Mouse (Mus musculus) natural killer cell, adult 2 months (primary cell): Measurements from ENCODE around the gene Gm10681.
"Not testable (repeated sequence)": the region's sequence is repeated elsewhere in the genome, so short reads cannot be mapped to it uniquely, and the experiment has no call there.

ENCODE experiments used
- DNase-seq, 2 experiments: peaks; one replicate each; pipeline ENCODE4 v3.0.0; 2022; ENCODE audit warnings: low spot score in 2 of 2

Gene Gm10681

DNA sequence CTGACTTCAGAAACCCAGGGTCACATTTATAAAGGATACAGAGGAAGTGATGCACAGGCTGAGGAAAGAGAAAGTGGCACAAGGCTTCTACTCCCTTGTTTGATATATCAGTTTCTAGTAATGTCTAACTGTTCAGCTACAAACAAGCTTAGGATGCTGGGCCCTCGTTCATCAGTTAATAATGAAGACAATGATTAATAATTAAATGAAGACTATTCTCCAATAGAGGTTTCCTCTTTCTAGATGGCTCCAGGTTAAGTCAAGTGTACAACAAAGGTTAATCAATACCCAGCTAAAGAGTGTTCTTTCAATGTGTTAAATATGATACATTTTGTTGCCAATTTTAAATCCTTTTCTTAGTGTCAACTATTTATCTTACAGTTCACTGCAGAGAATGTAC is 78.2 kb downstream of the Gm10681 start, which contains the start of gene Hsd3b4:
Gene Hsd3b4 (minus strand): TSS at position 101 of the 400 bp plus-strand sequence.
- not testable (repeated sequence) for DNase-seq

DNA sequence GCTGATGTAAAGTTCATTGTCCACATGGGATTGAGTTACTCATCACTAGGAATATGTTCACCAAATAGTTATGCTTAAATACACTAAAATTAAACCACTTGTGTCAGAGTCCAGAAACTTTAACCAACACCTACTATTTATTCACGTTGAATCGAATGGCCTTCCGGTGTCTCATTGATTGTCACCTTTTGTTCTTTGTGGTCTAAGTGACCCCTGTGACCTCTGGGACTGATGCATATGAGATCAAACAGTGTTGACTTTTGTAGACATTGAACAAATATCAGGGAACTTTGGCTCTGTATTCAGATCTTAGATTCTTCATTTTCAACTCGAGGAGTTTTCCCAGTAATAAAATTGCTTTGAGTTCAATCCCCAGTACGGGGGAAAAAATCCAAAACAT is 81.4 kb downstream of the Gm10681 start:
- not testable (repeated sequence) for DNase-seq
